Mouse (Mus musculus) layer of hippocampus, postnatal 36 days (tissue): ENCODE data around the gene Cbx2. TPM values are rescaled to one million over a fixed set of nuclear protein-coding genes. Genes with fewer than 3 reads are reported as not detected.
A peak's percentile ranks its signal among the peaks of the same experiment; 100 is the strongest.

Source experiments
- DNase-seq, 2 experiments: peaks; one replicate each; pipeline ENCODE4 v3.0.0; 2022
- total RNA-seq, 2 experiments: library from RNA; stranded (reverse); gene quantifications; 2 replicates each; pipeline ENCODE4 v1.2.3; 2021

Cbx2 gene
- total RNA-seq, 2 experiments from 2014 or later: 4.0 to 4.4 TPM

DNA sequence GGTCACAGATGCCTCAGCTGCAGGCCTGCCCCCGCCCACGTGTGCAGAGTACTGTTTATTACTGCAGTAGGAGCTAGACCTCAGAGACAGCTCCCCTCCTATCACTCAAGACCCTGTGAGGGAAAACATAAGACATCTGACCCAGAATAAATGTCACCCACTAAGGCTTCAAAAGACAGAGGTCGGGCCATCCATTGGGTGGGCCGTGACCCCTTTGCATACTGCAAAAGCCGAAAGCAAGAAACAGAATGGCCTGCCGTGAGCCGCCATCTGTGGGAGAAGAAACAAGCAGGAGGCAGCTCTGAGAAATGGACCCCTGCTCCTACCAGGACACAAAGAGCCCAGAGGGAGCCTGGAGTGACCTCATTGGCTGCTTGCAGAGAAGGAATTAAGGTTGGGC, 5.3 kb upstream of the Cbx2 start:
- DNase-seq: no peak

DNA sequence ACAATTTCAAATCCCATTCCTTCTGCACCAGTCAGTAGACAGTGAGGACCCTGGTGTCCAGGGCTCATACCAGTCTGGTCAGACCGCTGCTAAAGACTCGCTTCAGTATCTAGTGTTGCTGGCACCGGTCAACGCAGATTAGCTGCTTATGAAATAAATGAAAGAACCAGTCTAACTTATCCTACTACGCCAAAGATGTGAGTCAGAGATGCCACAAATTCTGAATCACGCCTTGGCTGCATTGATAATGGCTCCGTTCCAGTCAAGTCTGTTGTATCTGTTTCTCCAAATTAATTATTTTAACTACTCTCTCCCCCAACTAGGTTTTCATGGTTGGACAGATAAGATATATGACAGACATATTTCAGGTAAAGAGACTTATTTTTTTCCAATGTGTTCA, 1.6 kb upstream of the Cbx2 start:
- no peak for DNase-seq

DNA sequence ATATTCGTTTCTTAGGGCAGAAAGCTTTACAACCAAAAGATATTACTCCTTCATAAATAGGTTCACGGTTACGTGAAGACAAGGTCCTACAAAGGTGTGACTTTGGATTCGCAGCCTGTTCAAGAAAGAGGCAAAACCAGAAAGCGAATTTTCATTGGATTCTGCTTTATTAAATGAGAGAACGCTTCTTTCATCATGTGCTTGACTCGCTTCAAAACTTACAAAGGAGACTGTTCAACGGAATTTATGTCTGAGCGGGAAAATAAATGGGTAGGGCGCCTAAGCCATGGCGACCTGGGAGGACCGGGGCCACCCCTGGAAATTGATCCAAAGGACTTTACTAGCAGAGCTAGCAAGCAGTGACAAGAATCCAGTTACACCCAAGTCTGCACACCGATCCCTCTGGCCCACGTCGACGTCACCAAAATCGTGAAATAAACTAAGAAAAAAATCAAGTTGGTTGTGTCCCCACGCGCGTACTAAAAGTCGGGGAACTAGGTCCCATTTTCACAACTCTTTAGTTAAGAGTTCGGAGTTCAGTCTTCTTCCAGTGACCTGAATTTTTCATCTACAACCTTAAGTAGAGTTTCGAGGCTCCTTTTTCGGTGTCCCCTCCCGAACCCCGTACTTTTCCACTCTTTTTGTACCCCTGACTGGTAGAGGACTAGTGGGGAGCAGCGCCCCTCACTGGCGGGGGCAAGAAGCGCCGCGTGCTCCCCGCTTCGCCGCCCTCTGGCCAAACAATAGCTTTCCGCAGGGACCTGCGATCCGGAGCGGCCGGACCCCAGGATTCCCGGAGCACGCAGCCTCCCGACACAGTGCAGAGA, 481 bp upstream of the Cbx2 start:
- DNase-seq: no peak

- DNase-seq: no peak
Observed at GRCm38 (mm10) chr11:119023616-119023980, 836 bp downstream of the Cbx2 start.

DNA sequence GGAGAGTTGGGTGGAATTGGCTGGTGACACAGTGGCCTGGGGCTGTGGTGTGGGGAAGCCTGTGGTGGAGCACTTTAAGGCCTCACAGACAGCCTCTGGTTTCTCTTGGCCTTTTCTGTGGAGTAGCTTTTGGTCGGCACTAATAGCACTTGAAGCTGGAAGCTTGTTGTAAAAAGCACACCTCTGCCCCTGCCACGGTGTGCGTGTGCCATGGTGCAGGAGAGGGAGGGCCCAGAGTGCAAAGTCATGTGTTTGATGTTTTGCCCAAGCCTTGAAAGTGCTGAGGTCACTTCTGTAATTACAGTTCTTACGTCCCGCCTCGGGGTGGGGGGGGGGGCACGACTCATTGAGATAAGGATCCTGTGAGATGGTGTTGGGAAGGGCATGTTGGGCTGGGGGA, 1.5 kb downstream of the Cbx2 start:
- no peak for DNase-seq

GRCm38 (mm10) chr11:119026203-119026602, 3.4 kb downstream of the Cbx2 start:
- no peak for DNase-seq

DNA sequence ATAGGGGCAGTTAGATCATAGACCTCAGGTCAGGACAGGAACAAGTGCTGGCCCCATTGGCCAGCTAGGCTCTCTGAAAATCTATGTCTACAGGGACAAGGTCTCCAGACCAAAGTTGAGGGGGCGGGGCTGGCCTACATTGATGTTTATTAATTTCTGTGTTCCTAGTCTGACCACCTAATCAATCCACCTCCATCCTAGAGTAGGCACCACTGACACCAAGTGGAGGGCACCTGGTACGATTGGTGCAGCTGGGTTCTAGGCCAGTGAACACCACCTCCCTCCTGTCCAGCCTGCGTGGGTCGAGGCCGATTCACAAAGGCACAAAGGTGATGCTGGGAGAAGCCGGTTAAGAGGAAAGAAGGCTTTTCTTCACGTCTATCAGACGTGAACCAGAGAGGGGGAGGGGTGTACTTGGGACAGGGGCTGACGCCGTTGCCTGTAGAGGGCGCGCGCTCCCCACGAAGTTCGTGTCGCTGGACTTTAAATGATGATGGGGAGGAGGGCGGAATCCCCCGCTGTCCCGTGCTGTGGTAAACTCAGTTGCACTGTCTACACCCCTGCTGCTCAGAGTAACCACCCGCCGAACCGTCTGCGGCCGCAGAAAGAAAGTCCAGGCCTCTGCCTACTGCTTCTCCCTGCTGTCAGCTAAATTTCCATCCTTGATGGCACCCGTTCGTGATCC, 11.3 kb downstream of the Cbx2 start:
- peak; percentile 74 to 80 for DNase-seq

- no peak for DNase-seq
Observed at GRCm38 (mm10) chr11:119034635-119035034, 11.9 kb downstream of the Cbx2 start.

DNA sequence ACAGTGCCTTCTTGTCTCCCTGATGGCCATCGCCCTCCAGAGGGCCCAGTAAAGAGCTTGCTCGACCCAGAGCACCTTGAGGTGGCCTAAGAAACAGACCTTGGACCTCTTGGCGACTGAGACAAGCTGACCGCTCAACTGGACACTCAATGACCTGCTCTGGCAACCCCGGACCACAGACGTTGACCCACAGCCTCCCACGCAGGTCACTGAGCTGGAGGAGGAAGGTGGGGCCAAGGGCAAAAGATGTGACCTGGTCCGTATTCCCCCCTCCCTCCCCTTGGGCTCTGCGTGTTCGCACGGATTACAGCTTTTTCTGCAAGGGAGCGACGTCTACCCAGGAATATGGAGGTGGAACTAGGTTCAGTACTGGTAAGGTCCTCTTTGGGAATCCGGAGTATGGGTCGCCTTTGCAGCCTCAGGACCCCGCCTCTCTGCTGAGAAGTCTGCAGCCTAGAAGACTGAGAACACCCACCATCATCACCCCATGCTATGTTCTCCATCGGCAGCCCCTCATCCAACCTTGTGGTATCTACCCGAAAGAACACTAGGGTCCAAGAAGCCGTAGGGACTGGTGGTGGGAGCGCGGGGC, 12.4 kb downstream of the Cbx2 start:
- no peak for DNase-seq

GRCm38 (mm10) chr11:119035686-119036165, 13.0 kb downstream of the Cbx2 start:
- DNase-seq: peak; percentile 18 to 37

DNA sequence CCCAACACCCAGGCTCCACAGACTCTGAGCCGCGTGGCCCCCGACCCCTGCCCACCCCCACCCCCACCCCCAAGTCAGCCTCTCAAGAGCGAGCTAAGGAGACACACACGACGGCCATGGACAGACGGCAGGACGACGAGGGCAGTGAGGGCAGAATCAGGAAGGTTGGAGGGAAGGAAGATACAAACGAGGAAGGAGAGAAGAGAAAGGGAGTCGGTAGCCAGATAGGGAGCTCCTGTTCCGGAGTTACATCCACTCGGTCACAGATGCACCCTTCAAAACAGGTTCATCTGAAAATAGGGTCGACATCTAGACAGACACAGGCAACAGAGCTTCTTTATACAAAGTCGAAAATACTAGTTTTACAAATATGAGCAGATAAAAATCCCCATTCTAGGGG, 13.7 kb downstream of the Cbx2 start:
- DNase-seq: no peak

GRCm38 (mm10) chr11:119036934-119037779, 14.4 kb downstream of the Cbx2 start:
- DNase-seq: peak in 1 of 2 experiments; percentile 13

- DNase-seq: no peak
Observed at GRCm38 (mm10) chr11:119037780-119038401, 15.1 kb downstream of the Cbx2 start.

- DNase-seq: no peak
Observed at GRCm38 (mm10) chr11:119038744-119039484, 16.2 kb downstream of the Cbx2 start.

GRCm38 (mm10) chr11:119039732-119040512, 17.2 kb downstream of the Cbx2 start:
- no peak for DNase-seq

- peak; percentile 99 to 100 for DNase-seq
Observed at GRCm38 (mm10) chr11:119040600-119041324, 18.0 kb downstream of the Cbx2 start, which contains the start of gene Cbx8. TSS of gene Cbx8 (minus strand) at chr11:119040969.

GRCm38 (mm10) chr11:119041325-119041716, 18.6 kb downstream of the Cbx2 start:
- no peak for DNase-seq

- DNase-seq: no peak
Observed at GRCm38 (mm10) chr11:119041750-119042465, 19.1 kb downstream of the Cbx2 start.
